Mouse (Mus musculus) MEL (cell line): Measurements from ENCODE around the gene Nap1l5. TPM values are rescaled to one million over a fixed set of nuclear protein-coding genes. Genes with fewer than 3 reads are reported as not detected.
A peak's percentile ranks its signal among the peaks of the same experiment; 100 is the strongest.

Source experiments
- DNase-seq: peaks from one replicate; pipeline ENCODE4 v3.0.0; 2011; ENCODE audit warnings: low read depth, low spot score
- H3K27ac ChIP-seq: 2 replicates; pipeline ENCODE4 v1.5.1; 2012; ENCODE audit warnings: low read depth, mild to moderate bottlenecking, control low read depth, low read length, moderate library complexity; ENCODE audit not compliant: control insufficient read depth
- H3K27me3 ChIP-seq, 2 experiments: fragments of 150-350 bp in 1 of 2; sonication (generic) in 1 of 2; 2 replicates each; pipeline ENCODE4 v1.6.1; 2012; ENCODE audit warnings: low read length in 2 of 2, mild to moderate bottlenecking in 2 of 2, improper control_type of control experiment in 1 of 2, moderate library complexity in 1 of 2; ENCODE audit not compliant: insufficient read depth in 2 of 2, control insufficient read depth in 1 of 2
- H3K36me3 ChIP-seq, 2 experiments: 2 replicates each; pipeline ENCODE4 v1.6.1; 2012 to 2014; ENCODE audit warnings: low read length in 2 of 2, improper control_type of control experiment in 1 of 2, inconsistent platforms in 1 of 2, mild to moderate bottlenecking in 1 of 2; ENCODE audit not compliant: insufficient read depth in 2 of 2, control insufficient read depth in 1 of 2
- H3K4me1 ChIP-seq, 2 experiments: fragments of 150-350 bp in 1 of 2; sonication (generic) in 1 of 2; 2 replicates each; pipeline ENCODE4 v1.6.1; 2012; ENCODE audit warnings: low read length in 2 of 2, improper control_type of control experiment in 1 of 2, mild to moderate bottlenecking in 1 of 2; ENCODE audit not compliant: insufficient read depth in 2 of 2, control insufficient read depth in 1 of 2
- H3K4me3 ChIP-seq, 2 experiments: fragments of 150-350 bp in 1 of 2; sonication (generic) in 1 of 2; 2 replicates each; pipeline ENCODE4 v1.5.1; 2012; ENCODE audit warnings: low read depth in 2 of 2, low read length in 2 of 2, mild to moderate bottlenecking in 2 of 2, moderate library complexity in 2 of 2, control low read depth in 1 of 2, improper control_type of control experiment in 1 of 2; ENCODE audit not compliant: control insufficient read depth in 1 of 2, insufficient read depth in 1 of 2
- H3K79me2 ChIP-seq: 2 replicates; pipeline ENCODE4 v1.6.1; 2012; ENCODE audit warnings: mild to moderate bottlenecking, low read length, moderate library complexity; ENCODE audit not compliant: control insufficient read depth, poor library complexity, insufficient read depth
- H3K9ac ChIP-seq: 2 replicates; pipeline ENCODE4 v1.6.1; 2012; ENCODE audit warnings: low read depth, mild to moderate bottlenecking, control low read depth, low read length, moderate library complexity; ENCODE audit not compliant: control insufficient read depth, poor library complexity, severe bottlenecking
- H3K9me3 ChIP-seq: fragments of 150-350 bp; sonication (generic); replicated peaks from 2 replicates; pipeline ENCODE4 v1.6.1; 2012; ENCODE audit warnings: mild to moderate bottlenecking, low read length, improper control_type of control experiment, moderate library complexity; ENCODE audit not compliant: insufficient read depth
- EP300 ChIP-seq, 2 experiments: IDR thresholded peaks; 2 replicates each; pipeline ENCODE4 v1.6.1; 2011; ENCODE audit warnings: improper control_type of control experiment in 2 of 2, low read length in 2 of 2, low read depth in 1 of 2, mild to moderate bottlenecking in 1 of 2
- ETS1 ChIP-seq: IDR thresholded peaks from 2 replicates; pipeline ENCODE4 v1.6.1; 2012; ENCODE audit warnings: low read depth, mild to moderate bottlenecking, inconsistent platforms, low read length, improper control_type of control experiment, moderate library complexity
- GABPA ChIP-seq: IDR thresholded peaks from 2 replicates; pipeline ENCODE4 v1.6.1; 2012; ENCODE audit warnings: low read depth, mild to moderate bottlenecking, inconsistent platforms, low read length, improper control_type of control experiment, moderate library complexity
- GATA1 ChIP-seq: IDR thresholded peaks from 2 replicates; pipeline ENCODE4 v1.6.1; 2011; ENCODE audit warnings: low read depth, low read length, improper control_type of control experiment
- KAT2A ChIP-seq: conservative IDR thresholded peaks from 2 replicates; pipeline ENCODE4 v1.6.1; 2012; ENCODE audit warnings: low read depth, low read length, improper control_type of control experiment, inconsistent platforms
- MAX ChIP-seq: IDR thresholded peaks from 2 replicates; pipeline ENCODE4 v1.6.1; 2011; ENCODE audit warnings: low read length, improper control_type of control experiment
- MEF2A ChIP-seq: IDR thresholded peaks from 2 replicates; pipeline ENCODE4 v1.6.1; 2014; ENCODE audit warnings: low read depth, mild to moderate bottlenecking, inconsistent platforms, low read length, improper control_type of control experiment; ENCODE audit not compliant: poor library complexity, insufficient replicate concordance, severe bottlenecking; ENCODE audit errors: extremely low read depth
- MXI1 ChIP-seq: IDR thresholded peaks from 2 replicates; pipeline ENCODE4 v1.6.1; 2011; ENCODE audit warnings: mild to moderate bottlenecking, low read depth, low read length, improper control_type of control experiment
- MYB ChIP-seq: IDR thresholded peaks from 2 replicates; pipeline ENCODE4 v1.6.1; 2011; ENCODE audit warnings: mild to moderate bottlenecking, low read depth, low read length, improper control_type of control experiment
- NELFE ChIP-seq: IDR thresholded peaks from 2 replicates; pipeline ENCODE4 v1.6.1; 2011; ENCODE audit warnings: low read depth, low read length, improper control_type of control experiment
- POLR2AphosphoS5 ChIP-seq: IDR thresholded peaks from 2 replicates; pipeline ENCODE4 v1.6.1; 2012; ENCODE audit warnings: low read depth, borderline replicate concordance, mild to moderate bottlenecking, inconsistent platforms, low read length, moderate library complexity, mixed read lengths
- RAD21 ChIP-seq: IDR thresholded peaks from 2 replicates; pipeline ENCODE4 v1.6.1; 2011; ENCODE audit warnings: mild to moderate bottlenecking, low read depth, low read length, improper control_type of control experiment
- RCOR1 ChIP-seq: IDR thresholded peaks from 2 replicates; pipeline ENCODE4 v1.6.1; 2012; ENCODE audit warnings: low read depth, mild to moderate bottlenecking, inconsistent platforms, low read length, improper control_type of control experiment
- SIN3A ChIP-seq: IDR thresholded peaks from 2 replicates; pipeline ENCODE4 v1.6.1; 2012; ENCODE audit warnings: low read length, improper control_type of control experiment, inconsistent platforms
- SMC3 ChIP-seq: IDR thresholded peaks from 2 replicates; pipeline ENCODE4 v1.6.1; 2011; ENCODE audit warnings: low read depth, low read length, improper control_type of control experiment
- TAL1 ChIP-seq: IDR thresholded peaks from 2 replicates; pipeline ENCODE4 v1.6.1; 2012; ENCODE audit warnings: mild to moderate bottlenecking, inconsistent platforms, low read length, moderate library complexity, mixed read lengths
- UBTF ChIP-seq: IDR thresholded peaks from 2 replicates; pipeline ENCODE4 v1.6.1; 2012; ENCODE audit warnings: low read depth, mild to moderate bottlenecking, inconsistent platforms, low read length, improper control_type of control experiment, moderate library complexity, borderline replicate concordance; ENCODE audit not compliant: insufficient read depth
- USF2 ChIP-seq, 2 experiments: IDR thresholded peaks; 2 replicates each; pipeline ENCODE4 v1.6.1; 2011 to 2012; ENCODE audit warnings: improper control_type of control experiment in 2 of 2, low read length in 2 of 2, borderline replicate concordance in 1 of 2, inconsistent platforms in 1 of 2, low read depth in 1 of 2, mild to moderate bottlenecking in 1 of 2; ENCODE audit not compliant: insufficient read depth in 1 of 2
- ZMIZ1 ChIP-seq: IDR thresholded peaks from 2 replicates; pipeline ENCODE4 v1.6.1; 2012; ENCODE audit warnings: low read depth, mild to moderate bottlenecking, inconsistent platforms, low read length, improper control_type of control experiment, moderate library complexity
- polyA plus RNA-seq, 2 experiments: library from polyadenylated mRNA; stranded (reverse) in 1 of 2; unstranded in 1 of 2; fragments of >175 nt in 1 of 2; fragments of >200 nt in 1 of 2; gene quantifications; 2 replicates each; pipeline versions ENCODE4 v1.2.1 to v1.2.4; 2012; ENCODE audit warnings: low replicate concordance in 2 of 2, low read depth in 1 of 2; ENCODE audit not compliant: insufficient read length in 2 of 2, insufficient read depth in 1 of 2, missing spikeins in 1 of 2
- total RNA-seq: library from RNA; depleted of rRNA; stranded (reverse); fragments of 300-350 nt; gene quantifications from 2 replicates; pipeline ENCODE4 v1.2.3, GENCODE M21; 2012

Gene Nap1l5
- total and polyA plus RNA-seq, 3 experiments = 0.06 TPM; not detected in 2

- Histone ChIP-seq H3K9ac (no peak overlapping the region), H3K36me3 (peaks cover 0 to 3% of the 10 kb centered on the region in 2 experiments; a peak in 1 of 4 replicates), H3K79me2 (no peaks in the 10 kb centered on the region), H3K27ac (no peak overlapping the region), H3K4me3 (no peak overlapping the region), H3K9me3 (no peaks in the 10 kb centered on the region), H3K4me1 (peaks cover 0 to 2% of the 10 kb centered on the region in 2 experiments; a peak in 1 of 4 replicates), H3K27me3 (no peaks in the 10 kb centered on the region)
- TF ChIP-seq MAX (no peak), SIN3A (no peak), USF2 (IDR thresholded peaks at IDR 0.05; ENCODE audit: borderline replicate concordance in 1 of 2, insufficient read depth in 1 of 2, low read depth in 1 of 2, low read length in 2 of 2) (no peak), UBTF (no peak), EP300 (IDR thresholded peaks at IDR 0.05; ENCODE audit: low read depth in 1 of 2, low read length in 2 of 2) (no peak), SMC3 (no peak), POLR2AphosphoS5 (no peak), MEF2A (no peak), ETS1 (no peak), KAT2A (no peak), RAD21 (no peak), RCOR1 (no peak), NELFE (no peak), MXI1 (no peak), TAL1 (no peak), MYB (no peak), GABPA (no peak)
- no peak for DNase-seq
Measured at GRCm38 (mm10) chr6:58946246-58946645, 39.4 kb upstream of the Nap1l5 start.

- Histone ChIP-seq H3K9ac (no peak overlapping the region), H3K27ac (no peak overlapping the region), H3K9me3 (no peaks in the 10 kb centered on the region), H3K4me3 (no peak overlapping the region), H3K27me3 (no peaks in the 10 kb centered on the region; a peak in 1 of 4 replicates), H3K79me2 (no peaks in the 10 kb centered on the region), H3K4me1 (peaks cover 0 to 2% of the 10 kb centered on the region in 2 experiments; a peak in 1 of 4 replicates), H3K36me3 (peaks cover 0 to 3% of the 10 kb centered on the region in 2 experiments; a peak in 1 of 4 replicates)
- peak; percentile 51 for DNase-seq
- TF ChIP-seq KAT2A (no peak), POLR2AphosphoS5 (no peak), GATA1 (0 out of 2 replicates have a peak, but pooled peaks have one; percentile 35), ZMIZ1 (no peak)
Measured at GRCm38 (mm10) chr6:58943958-58944357, 37.1 kb upstream of the Nap1l5 start.
